Mouse (Mus musculus) embryonic fibroblast, embryonic 13.5 days (primary cell): Measurements from ENCODE around the gene A2ml1.

Experiments used
- CTCF ChIP-seq: IDR thresholded peaks from 2 replicates; pipeline ENCODE4 v1.5.1; 2011; ENCODE audit warnings: mild to moderate bottlenecking, control low read depth, low read length, moderate library complexity, borderline replicate concordance; ENCODE audit not compliant: insufficient read depth
- POLR2A ChIP-seq: IDR thresholded peaks from 2 replicates; pipeline ENCODE4 v1.6.1; 2011; ENCODE audit warnings: low read depth, mild to moderate bottlenecking, control low read depth, low read length, moderate library complexity

- TF ChIP-seq POLR2A (no peak), CTCF (no peak)
Observed at GRCm38 (mm10) chr6:128545402-128545801, 36.0 kb downstream of the A2ml1 start.
